Mouse (Mus musculus) heart, postnatal 0 days (tissue): ENCODE results near the gene Rpia.

Experiments used
- CTCF ChIP-seq: IDR thresholded peaks from 2 replicates; pipeline ENCODE4 v1.5.1; 2016; ENCODE audit warnings: antibody characterized with exemption, control low read depth, low read depth
- EP300 ChIP-seq: IDR thresholded peaks from 2 replicates; pipeline ENCODE4 v1.6.1; 2016; ENCODE audit warnings: antibody characterized with exemption, low read depth

GRCm38 (mm10) chr6:70724722-70725121, 67.3 kb downstream of the Rpia start:
- no peak for TF ChIP-seq CTCF
- no peak for TF ChIP-seq EP300
